Mouse (Mus musculus): ENCODE measurements at regions not wholly inside any gene's neighbourhood (a gene's known extent, or its start where the extent isn't known, plus 50 kb on each side); places are given as distances from the start of the nearest gene placed in this dataset.
A peak's percentile ranks its signal among the peaks of the same experiment; 100 is the strongest.

GRCm38 (mm10) chr8:125317584-125317991 lies 252.0 kb downstream of the Sipa1l2 start:
- Histone ChIP-seq H3K4me3 (ENCODE audit: low read depth, low read length) (no peak overlapping the region), H3K4me1 (ENCODE audit: control insufficient read depth, insufficient read depth, low read length) (no peaks in the 10 kb centered on the region), H3K9ac (ENCODE audit: low read depth, low read length) (no peak overlapping the region), H3K36me3 (ENCODE audit: control insufficient read depth, insufficient read depth, low read length) (no peaks in the 10 kb centered on the region), H3K27ac (replicated peaks; ENCODE audit: low read depth, low read length) (no peak overlapping the region), H3K4me2 (ENCODE audit: low read depth, low read length) (no peak overlapping the region), H3K27me3 (replicated peaks; ENCODE audit: control insufficient read depth, insufficient read depth, low read length) (no peaks in the 10 kb centered on the region), H3K9me3 (ENCODE audit: control insufficient read depth, low read length) (no peaks in the 10 kb centered on the region)
- DNase-seq (ENCODE audit: low spot score): no peak
- WGBS: 97% methylated on average over 6 of the region's 6 CpGs
- no peak for ATAC-seq (ENCODE audit: low read depth)

- WGBS: 79% methylated on average over 4 of the region's 4 CpGs
- Histone ChIP-seq H3K9me3 (ENCODE audit: control insufficient read depth, low read length) (no peaks in the 10 kb centered on the region), H3K4me3 (ENCODE audit: low read depth, low read length) (no peak overlapping the region), H3K27ac (replicated peaks; ENCODE audit: low read depth, low read length) (no peak overlapping the region), H3K27me3 (replicated peaks; ENCODE audit: control insufficient read depth, insufficient read depth, low read length) (no peaks in the 10 kb centered on the region), H3K4me1 (ENCODE audit: control insufficient read depth, insufficient read depth, low read length) (peaks cover 7% of the 10 kb centered on the region), H3K9ac (ENCODE audit: low read depth, low read length) (no peak overlapping the region), H3K4me2 (ENCODE audit: low read depth, low read length) (no peak overlapping the region), H3K36me3 (ENCODE audit: control insufficient read depth, insufficient read depth, low read length) (no peaks in the 10 kb centered on the region)
- no peak for DNase-seq (ENCODE audit: low spot score)
- ATAC-seq (ENCODE audit: low read depth): no peak
These were observed 253.9 kb downstream of the Sipa1l2 start for GRCm38 (mm10) chr8:125315736-125316135.

GRCm38 (mm10) chr8:125314996-125315395 lies 254.6 kb downstream of the Sipa1l2 start:
- 82% methylated on average over 6 of the region's 6 CpGs for WGBS
- H3K4me3 ChIP-seq (ENCODE audit: low read depth, low read length): no peak overlapping the region
- no peaks in the 10 kb centered on the region for H3K27me3 ChIP-seq (replicated peaks; ENCODE audit: control insufficient read depth, insufficient read depth, low read length)
- no peaks in the 10 kb centered on the region for H3K9me3 ChIP-seq (ENCODE audit: control insufficient read depth, low read length)
- no peak overlapping the region for H3K27ac ChIP-seq (replicated peaks; ENCODE audit: low read depth, low read length)
- no peak overlapping the region for H3K9ac ChIP-seq (ENCODE audit: low read depth, low read length)
- no peak overlapping the region for H3K4me2 ChIP-seq (ENCODE audit: low read depth, low read length)
- no peak for ATAC-seq (ENCODE audit: low read depth)
- no peak for DNase-seq (ENCODE audit: low spot score)
- no peaks in the 10 kb centered on the region for H3K36me3 ChIP-seq (ENCODE audit: control insufficient read depth, insufficient read depth, low read length)
- peaks cover 7% of the 10 kb centered on the region for H3K4me1 ChIP-seq (ENCODE audit: control insufficient read depth, insufficient read depth, low read length)

GRCm38 (mm10) chr8:125314221-125314984 lies 255.2 kb downstream of the Sipa1l2 start:
- no peaks in the 10 kb centered on the region for H3K27me3 ChIP-seq (replicated peaks; ENCODE audit: control insufficient read depth, insufficient read depth, low read length)
- H3K36me3 ChIP-seq (ENCODE audit: control insufficient read depth, insufficient read depth, low read length): no peaks in the 10 kb centered on the region
- no peak overlapping the region for H3K9ac ChIP-seq (ENCODE audit: low read depth, low read length)
- no peak overlapping the region for H3K4me3 ChIP-seq (ENCODE audit: low read depth, low read length)
- ATAC-seq (ENCODE audit: low read depth) (no peak), DNase-seq (ENCODE audit: low spot score) (no peak)
- H3K9me3 ChIP-seq (ENCODE audit: control insufficient read depth, low read length): no peaks in the 10 kb centered on the region
- 66% methylated on average over 10 of the region's 10 CpGs for WGBS
- H3K4me2 ChIP-seq (ENCODE audit: low read depth, low read length): no peak overlapping the region
- no peak overlapping the region for H3K27ac ChIP-seq (replicated peaks; ENCODE audit: low read depth, low read length)
- H3K4me1 ChIP-seq (ENCODE audit: control insufficient read depth, insufficient read depth, low read length): peaks cover 7% of the 10 kb centered on the region

GRCm38 (mm10) chr8:125311228-125312053 lies 257.4 kb downstream of the Disc1 start:
- H3K9me3 ChIP-seq (ENCODE audit: control insufficient read depth, low read length): no peaks in the 10 kb centered on the region
- ATAC-seq (ENCODE audit: low read depth) (no peak), DNase-seq (ENCODE audit: low spot score) (no peak)
- H3K27me3 ChIP-seq (replicated peaks; ENCODE audit: control insufficient read depth, insufficient read depth, low read length): no peaks in the 10 kb centered on the region
- H3K4me3 ChIP-seq (ENCODE audit: low read depth, low read length): no peak overlapping the region
- 38% methylated on average over 11 of the region's 11 CpGs for WGBS
- H3K9ac ChIP-seq (ENCODE audit: low read depth, low read length): no peak overlapping the region
- no peak overlapping the region for H3K27ac ChIP-seq (replicated peaks; ENCODE audit: low read depth, low read length)
- no peaks in the 10 kb centered on the region for H3K36me3 ChIP-seq (ENCODE audit: control insufficient read depth, insufficient read depth, low read length)
- H3K4me2 ChIP-seq (ENCODE audit: low read depth, low read length): 0 out of 2 replicates have a peak overlapping the region, but pooled peaks have one; percentile 5
- H3K4me1 ChIP-seq (ENCODE audit: control insufficient read depth, insufficient read depth, low read length): peaks cover 7% of the 10 kb centered on the region

Measured in embryonic facial prominence, embryonic 14.5 days (tissue).